Mouse (Mus musculus) limb, embryonic 14.5 days (tissue): ENCODE results near the gene Sept11. TPM values are rescaled to one million over a fixed set of nuclear protein-coding genes. Genes with fewer than 3 reads are reported as not detected.

Experiments used
- ATAC-seq: fragments of 200-750 bp; cut with Nextera tagmentation; 2 replicates; pipeline ENCODE4 v1.8.0; 2017; ENCODE audit warnings: low read depth, moderate number of reproducible peaks, moderate TSS enrichment; ENCODE audit not compliant: low FRiP score
- DNase-seq: peaks from one replicate; pipeline ENCODE4 v3.0.0-alpha.2; 2015; ENCODE audit warnings: low spot score
- H3K27ac ChIP-seq: fragments of 300-500 bp; sonication (generic); replicated peaks from 2 replicates; pipeline ENCODE4 v1.5.1; 2014; ENCODE audit warnings: low read depth, mild to moderate bottlenecking, low read length, moderate library complexity, mixed read lengths
- H3K27me3 ChIP-seq: fragments of 300-500 bp; sonication (generic); 2 replicates; pipeline ENCODE4 v1.6.1; 2014; ENCODE audit warnings: low read length, mixed read lengths; ENCODE audit not compliant: control insufficient read depth, insufficient read depth
- H3K36me3 ChIP-seq: fragments of 300-500 bp; sonication (generic); 2 replicates; pipeline ENCODE4 v1.6.1; 2014; ENCODE audit warnings: mild to moderate bottlenecking, low read length, moderate library complexity, mixed read lengths; ENCODE audit not compliant: control insufficient read depth, insufficient read depth
- H3K4me1 ChIP-seq: fragments of 300-500 bp; sonication (generic); 2 replicates; pipeline ENCODE4 v1.6.1; 2014; ENCODE audit warnings: antibody characterized with exemption, low read length, mixed read lengths; ENCODE audit not compliant: control insufficient read depth, insufficient read depth
- H3K4me2 ChIP-seq: fragments of 300-500 bp; sonication (generic); replicated peaks from 2 replicates; pipeline ENCODE4 v1.6.1; 2014; ENCODE audit warnings: low read depth, mild to moderate bottlenecking, low read length, moderate library complexity; ENCODE audit not compliant: severe bottlenecking
- H3K4me3 ChIP-seq: fragments of 300-500 bp; sonication (generic); replicated peaks from 2 replicates; pipeline ENCODE4 v1.5.1; 2014; ENCODE audit warnings: low read length
- H3K9ac ChIP-seq: fragments of 300-500 bp; sonication (generic); 2 replicates; pipeline ENCODE4 v1.6.1; 2014; ENCODE audit warnings: mild to moderate bottlenecking, low read depth, low read length, moderate library complexity; ENCODE audit not compliant: severe bottlenecking
- H3K9me3 ChIP-seq: fragments of 300-500 bp; sonication (generic); 2 replicates; pipeline ENCODE4 v1.6.1; 2016; ENCODE audit warnings: low read length; ENCODE audit not compliant: control insufficient read depth
- POLR2A ChIP-seq: fragments of 200-500 bp; IDR thresholded peaks from 2 replicates; pipeline ENCODE4 v1.8.0; 2012; ENCODE audit warnings: inconsistent platforms, mild to moderate bottlenecking, moderate library complexity, borderline replicate concordance; ENCODE audit not compliant: insufficient read depth, insufficient read length; ENCODE audit errors: extremely low read depth
- WGBS: fragments of 180-500 bp; shearing (Covaris S2); extraction: QIAGEN DNeasy Blood & Tissue Kit; methylation state at CpG from one replicate; pipeline ENCODE4 v1.1.7; 2014; 5-methylcytosine and 5-hydroxymethylcytosine counted together
- polyA plus RNA-seq, 2 experiments: library from polyadenylated mRNA; depleted of rRNA in 1 of 2; stranded (reverse) in 1 of 2; unstranded in 1 of 2; fragments of >200 nt; fragmentation: Nextera tagmentation in 1 of 2; extraction: Ambion mirVana in 1 of 2; gene quantifications; 2 replicates each; pipeline versions ENCODE4 v1.2.1 to v1.2.3; 2012 to 2014

Gene Sept11
- polyA plus RNA-seq, 2 experiments: 141 to 197 TPM

DNA sequence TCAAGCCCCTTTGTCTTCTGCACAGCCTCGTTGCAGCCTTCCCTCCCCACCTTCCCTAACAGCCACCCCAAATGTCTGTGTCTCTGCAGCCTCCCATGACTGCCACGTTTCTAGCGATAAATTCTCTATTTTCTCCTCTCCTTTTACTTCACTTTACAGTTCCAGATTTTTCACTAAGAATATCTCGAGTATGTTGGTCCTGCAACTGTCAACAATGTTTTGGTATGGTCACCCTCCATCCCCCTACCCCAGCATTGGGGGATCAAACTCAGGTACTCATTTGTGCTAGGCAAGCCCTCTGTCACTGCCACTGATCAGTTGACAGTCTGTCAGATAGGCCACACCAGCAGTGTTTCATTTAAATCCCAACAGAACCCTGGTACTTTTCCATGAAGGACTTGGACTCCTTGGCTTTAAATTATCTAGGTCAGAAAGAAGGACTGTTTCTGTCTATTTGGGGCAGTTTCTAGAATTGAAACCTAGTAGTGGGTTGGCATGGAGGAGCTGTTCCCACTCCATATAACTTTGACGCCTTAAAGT lies 46.9 kb upstream of the Sept11 start:
- 27% methylated on average over 5 of the region's 5 CpGs for WGBS
- no peak for DNase-seq
- H3K4me1 ChIP-seq: peaks cover 17% of the 10 kb centered on the region
- no peak overlapping the region for H3K27ac ChIP-seq
- H3K4me3 ChIP-seq: no peak overlapping the region
- no peak for ATAC-seq
- no peak overlapping the region for H3K4me2 ChIP-seq
- no peak for TF ChIP-seq POLR2A
- no peaks in the 10 kb centered on the region for H3K9me3 ChIP-seq
- H3K36me3 ChIP-seq: no peaks in the 10 kb centered on the region
- H3K27me3 ChIP-seq: peaks cover 61% of the 10 kb centered on the region
- H3K9ac ChIP-seq: no peak overlapping the region

DNA sequence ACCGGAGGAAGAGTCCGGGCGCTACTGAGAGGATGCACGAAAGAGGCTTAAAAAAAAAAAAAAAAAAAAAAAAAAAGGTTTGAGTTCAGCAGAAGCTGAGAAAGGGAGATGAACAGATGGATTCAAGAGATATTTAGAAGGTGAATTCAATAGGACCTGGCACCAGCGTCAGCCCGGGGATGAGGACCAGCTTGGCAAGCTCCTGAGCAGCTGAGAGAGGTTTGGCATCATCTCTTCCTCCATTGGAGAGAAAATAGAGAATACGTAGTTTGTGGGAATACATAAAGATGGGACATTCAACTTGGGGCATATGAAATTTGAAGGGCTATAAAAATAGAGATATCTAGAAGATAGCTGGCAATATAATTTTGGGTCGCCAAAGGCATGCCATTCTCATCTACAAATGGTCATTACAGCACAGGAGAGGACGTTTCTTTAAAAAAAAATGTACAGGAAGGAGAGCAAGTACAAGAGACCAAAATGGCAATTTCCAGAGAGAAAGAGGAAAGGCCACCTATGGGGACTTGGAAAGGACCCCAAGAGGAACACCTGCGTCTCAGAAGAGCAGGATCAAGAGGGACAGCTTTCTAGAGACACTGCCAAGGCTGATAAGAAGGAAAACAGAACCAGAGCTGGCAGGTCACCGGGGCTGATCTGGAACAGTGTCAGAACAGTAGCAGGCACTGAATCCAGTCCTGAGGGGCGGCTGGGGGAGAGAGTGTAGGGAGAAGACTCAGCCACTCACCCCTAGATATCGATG lies 44.6 kb upstream of the Sept11 start:
- H3K27me3 ChIP-seq: peaks cover 39% of the 10 kb centered on the region
- no peak overlapping the region for H3K9ac ChIP-seq
- no peak for TF ChIP-seq POLR2A
- H3K4me1 ChIP-seq: peaks cover 16% of the 10 kb centered on the region
- no peak overlapping the region for H3K4me2 ChIP-seq
- H3K9me3 ChIP-seq: no peaks in the 10 kb centered on the region
- H3K4me3 ChIP-seq: no peak overlapping the region
- H3K27ac ChIP-seq: no peak overlapping the region
- no peak for DNase-seq
- 67% methylated on average over 13 of the region's 13 CpGs for WGBS
- no peaks in the 10 kb centered on the region for H3K36me3 ChIP-seq
- ATAC-seq: no peak

DNA sequence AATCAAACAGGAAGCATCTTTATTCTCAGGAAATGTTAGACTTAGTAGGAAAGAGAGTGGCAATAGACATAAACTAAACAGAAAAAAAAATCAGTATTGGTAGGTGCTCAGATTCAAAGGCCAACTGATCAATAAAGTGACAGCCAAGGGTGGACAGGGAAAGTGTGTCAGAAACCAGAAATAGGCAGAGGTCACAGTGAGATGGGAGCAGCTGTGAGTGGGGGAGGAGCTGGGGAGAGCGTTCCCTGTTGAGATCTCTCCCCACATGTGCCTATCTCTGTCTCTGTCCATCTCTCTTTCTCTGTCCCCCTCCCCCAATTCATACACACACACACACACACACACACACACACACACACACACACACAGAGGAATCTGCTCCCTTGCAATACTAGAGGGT lies 43.3 kb upstream of the Sept11 start:
- Histone ChIP-seq H3K4me1 (peaks cover 2% of the 10 kb centered on the region), H3K4me2 (no peak overlapping the region), H3K36me3 (no peaks in the 10 kb centered on the region), H3K4me3 (no peak overlapping the region), H3K9ac (no peak overlapping the region), H3K27ac (no peak overlapping the region), H3K9me3 (no peaks in the 10 kb centered on the region), H3K27me3 (peaks cover 26% of the 10 kb centered on the region)
- ATAC-seq (no peak), DNase-seq (no peak)
- WGBS: 70% methylated on average over 1 of the region's 1 CpGs
- no peak for TF ChIP-seq POLR2A

GRCm38 (mm10) chr5:93051041-93051440 lies 42.2 kb upstream of the Sept11 start:
- H3K4me2 ChIP-seq: no peak overlapping the region
- ATAC-seq: no peak

DNA sequence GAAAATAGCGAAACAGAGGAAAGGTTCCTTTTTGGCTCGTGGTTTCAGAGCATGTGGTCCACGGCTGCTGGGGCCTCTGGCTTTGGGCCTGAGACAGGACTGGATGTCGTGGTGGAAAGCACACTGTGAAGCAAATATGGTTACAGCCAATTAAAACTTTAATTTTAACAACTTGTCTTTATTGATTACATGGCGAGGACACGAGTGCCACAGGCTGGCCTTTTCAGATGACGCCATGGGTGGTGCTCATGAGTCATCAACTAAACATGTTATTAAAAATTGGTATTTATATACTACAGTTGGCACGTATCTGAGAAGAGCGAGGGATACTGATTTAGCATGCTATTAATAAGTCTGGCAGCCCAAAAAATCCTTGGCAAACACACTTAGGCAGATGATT lies 41.3 kb upstream of the Sept11 start:
- no peak overlapping the region for H3K9ac ChIP-seq
- no peak overlapping the region for H3K4me2 ChIP-seq
- ATAC-seq: no peak
- 67% methylated on average over 9 of the region's 9 CpGs for WGBS
- no peaks in the 10 kb centered on the region for H3K9me3 ChIP-seq
- H3K4me1 ChIP-seq: no peaks in the 10 kb centered on the region
- no peak overlapping the region for H3K4me3 ChIP-seq
- H3K36me3 ChIP-seq: no peaks in the 10 kb centered on the region
- H3K27ac ChIP-seq: no peak overlapping the region
- no peak for TF ChIP-seq POLR2A
- DNase-seq: no peak
- H3K27me3 ChIP-seq: peaks cover 7% of the 10 kb centered on the region; the same call in 1 of the 2 replicates

More at GRCm38 (mm10) chr5:93051041-93051440, 42.2 kb upstream of the Sept11 start:
- no peak for TF ChIP-seq POLR2A
- Histone ChIP-seq H3K9me3 (no peaks in the 10 kb centered on the region), H3K27me3 (peaks cover 16% of the 10 kb centered on the region; the same call in 1 of the 2 replicates), H3K9ac (no peak overlapping the region), H3K4me3 (no peak overlapping the region), H3K4me1 (no peaks in the 10 kb centered on the region), H3K27ac (no peak overlapping the region), H3K36me3 (no peaks in the 10 kb centered on the region)
- no peak for DNase-seq
- WGBS: 41% methylated on average over 5 of the region's 5 CpGs
